Mouse (Mus musculus) midbrain, postnatal 0 days (tissue): ENCODE results near the gene Tmem251. TPM values are rescaled to one million over a fixed set of nuclear protein-coding genes. Genes with fewer than 3 reads are reported as not detected.
A peak's percentile ranks its signal among the peaks of the same experiment; 100 is the strongest.

Experiments
- ATAC-seq: fragments of 200-750 bp; cut with Nextera tagmentation; 2 replicates; pipeline ENCODE4 v1.8.0; 2017; ENCODE audit warnings: moderate number of reproducible peaks, mild to moderate bottlenecking, moderate TSS enrichment, moderate library complexity; ENCODE audit not compliant: low FRiP score
- DNase-seq: peaks from one replicate; pipeline ENCODE4 v3.0.0-alpha.2; 2015; ENCODE audit warnings: low spot score
- H3K27ac ChIP-seq: fragments of 300-500 bp; sonication (generic); 2 replicates; pipeline ENCODE4 v1.5.1; 2014; ENCODE audit warnings: low read depth, mild to moderate bottlenecking, low read length, mixed read lengths
- H3K27me3 ChIP-seq: fragments of 300-500 bp; sonication (generic); 2 replicates; pipeline ENCODE4 v1.6.1; 2014; ENCODE audit warnings: low read length, control low read depth, mixed read lengths; ENCODE audit not compliant: insufficient read depth
- H3K36me3 ChIP-seq: fragments of 300-500 bp; sonication (generic); 2 replicates; pipeline ENCODE4 v1.6.1; 2014; ENCODE audit warnings: low read length, control low read depth, mixed read lengths; ENCODE audit not compliant: insufficient read depth
- H3K4me1 ChIP-seq: fragments of 300-500 bp; sonication (generic); 2 replicates; pipeline ENCODE4 v1.6.1; 2014; ENCODE audit warnings: mild to moderate bottlenecking, control low read depth, antibody characterized with exemption, low read length, mixed read lengths; ENCODE audit not compliant: insufficient read depth
- H3K4me2 ChIP-seq: fragments of 300-500 bp; sonication (generic); 2 replicates; pipeline ENCODE4 v1.6.1; 2014; ENCODE audit warnings: low read depth, mild to moderate bottlenecking, low read length, mixed read lengths; ENCODE audit not compliant: poor library complexity, severe bottlenecking
- H3K4me3 ChIP-seq: fragments of 300-500 bp; sonication (generic); 2 replicates; pipeline ENCODE4 v1.5.1; 2014; ENCODE audit warnings: low read depth, mild to moderate bottlenecking, low read length, moderate library complexity
- H3K9ac ChIP-seq: fragments of 300-500 bp; sonication (generic); replicated peaks from 2 replicates; pipeline ENCODE4 v1.6.1; 2014; ENCODE audit warnings: mild to moderate bottlenecking, low read length, moderate library complexity, mixed read lengths; ENCODE audit not compliant: poor library complexity, severe bottlenecking
- H3K9me3 ChIP-seq: fragments of 300-500 bp; sonication (generic); 2 replicates; pipeline ENCODE4 v1.6.1; 2016; ENCODE audit warnings: low read length, control low read depth
- CTCF ChIP-seq: IDR thresholded peaks from 2 replicates; pipeline ENCODE4 v1.5.1; 2016; ENCODE audit warnings: antibody characterized with exemption, mild to moderate bottlenecking
- WGBS: fragments of 180-500 bp; shearing (Covaris S2); extraction: QIAGEN DNeasy Blood & Tissue Kit; methylation state at CpG from one replicate; pipeline ENCODE4 v1.1.7; 2014; 5-methylcytosine and 5-hydroxymethylcytosine counted together
- polyA plus RNA-seq: library from polyadenylated mRNA; unstranded; fragments of >200 nt; fragmentation: Nextera tagmentation; extraction: Ambion mirVana; gene quantifications from 2 replicates; pipeline ENCODE4 v1.2.1, GENCODE M21; 2015
- total RNA-seq: library from RNA; depleted of rRNA; stranded (reverse); fragments of >200 nt; gene quantifications from 2 replicates; pipeline ENCODE4 v1.2.3, GENCODE M21; 2014

The Tmem251 gene
- total and polyA plus RNA-seq, 2 experiments from 2014 or later = 6.2 to 11.9 TPM

DNA sequence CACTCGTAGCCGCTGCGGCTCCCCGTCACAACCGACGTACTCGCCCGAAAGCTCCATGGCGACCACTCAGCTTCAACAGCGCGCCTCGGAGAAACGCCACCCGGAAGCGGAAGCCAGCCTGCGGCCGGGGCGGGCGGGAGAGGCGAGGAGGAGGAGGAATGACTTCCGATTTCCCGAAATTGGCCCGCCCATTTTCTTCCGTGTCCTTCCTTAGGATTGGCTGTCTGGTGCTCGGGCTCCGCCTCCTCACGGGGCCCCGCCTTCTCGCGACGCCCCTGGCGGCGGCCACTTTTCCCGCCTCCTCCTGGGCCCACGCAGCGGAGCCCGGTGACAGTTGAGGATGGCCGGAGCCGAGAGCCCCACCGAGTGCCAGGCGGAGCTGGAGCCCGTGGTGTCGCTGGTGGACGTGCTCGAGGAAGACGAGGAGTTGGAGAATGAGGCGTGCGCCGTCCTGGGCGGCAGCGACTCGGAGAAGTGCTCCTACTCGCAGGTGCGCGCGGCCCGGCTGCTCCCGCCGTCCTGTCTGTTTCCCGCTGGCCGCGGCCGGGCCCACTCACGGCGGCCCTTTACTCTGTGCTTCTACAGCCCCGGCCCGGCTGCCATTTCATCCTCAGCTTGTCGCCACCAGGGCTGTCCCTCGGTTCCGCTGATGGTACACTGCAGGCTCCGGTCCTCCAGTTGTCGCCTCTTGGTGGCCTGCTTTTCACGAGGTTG is 14.3 kb downstream of the Tmem251 start, which contains the start of the genes Gm28051, Gon7 and Ubr7:
TSS of gene Gm28051 (minus strand) at position 77 of the 714 bp plus-strand sequence.
TSS of gene Gon7 (minus strand) at position 115 of the 714 bp plus-strand sequence.
TSS of gene Ubr7 (plus strand) at position 279 of the 714 bp plus-strand sequence.
- Histone ChIP-seq H3K27me3 (no peaks in the 10 kb centered on the region), H3K27ac (peak within 1 kb of the TSS; percentile 82), H3K9me3 (no peaks in the 10 kb centered on the region), H3K4me3 (peak within 1 kb of the TSS; percentile 85), H3K4me1 (peaks cover 9% of the 10 kb centered on the region), H3K4me2 (peak within 1 kb of the TSS; percentile 88), H3K9ac (peak within 1 kb of the TSS; percentile 75), H3K36me3 (0 out of 2 replicates have a peak, but pooled peaks cover 3% of the 10 kb centered on the region)
- under 1% methylated on average over 59 of the region's 73 CpGs for WGBS
- TF ChIP-seq CTCF = peak; percentile 67
- ATAC-seq (peak; percentile 98), DNase-seq (peak; percentile 97)

DNA sequence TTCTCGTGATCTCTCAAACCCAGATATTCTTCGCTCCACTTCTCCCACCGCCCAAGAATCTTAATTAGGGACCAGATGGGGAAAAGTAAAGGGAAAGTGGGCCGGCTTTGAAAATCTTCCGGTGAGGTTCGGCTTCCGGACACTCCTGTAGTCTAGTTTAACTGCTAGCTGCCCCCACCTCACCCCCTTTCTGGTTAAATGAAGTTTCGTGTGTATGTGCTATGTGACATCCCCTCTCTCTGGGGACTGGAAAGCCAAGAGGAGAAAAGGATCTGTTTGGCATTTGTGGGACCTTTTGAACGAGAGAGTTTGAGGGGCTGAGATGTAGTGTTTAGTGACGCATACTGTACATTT is 14.8 kb downstream of the Tmem251 start, which contains the start of gene Gm20604:
TSS of gene Gm20604 (minus strand) at position 270 of the 354 bp plus-strand sequence.
- DNase-seq (peak; percentile 34), ATAC-seq (no peak)
- Histone ChIP-seq H3K9ac (peak within 1 kb of the TSS; percentile 75), H3K27me3 (no peaks in the 10 kb centered on the region), H3K4me3 (peak within 1 kb of the TSS; percentile 85), H3K4me2 (peak within 1 kb of the TSS; percentile 88), H3K9me3 (no peaks in the 10 kb centered on the region), H3K36me3 (0 out of 2 replicates have a peak, but pooled peaks cover 3% of the 10 kb centered on the region), H3K27ac (peak within 1 kb of the TSS; percentile 82), H3K4me1 (peaks cover 9% of the 10 kb centered on the region)
- no peak for TF ChIP-seq CTCF
- under 1% methylated on average over 10 of the region's 10 CpGs for WGBS

DNA sequence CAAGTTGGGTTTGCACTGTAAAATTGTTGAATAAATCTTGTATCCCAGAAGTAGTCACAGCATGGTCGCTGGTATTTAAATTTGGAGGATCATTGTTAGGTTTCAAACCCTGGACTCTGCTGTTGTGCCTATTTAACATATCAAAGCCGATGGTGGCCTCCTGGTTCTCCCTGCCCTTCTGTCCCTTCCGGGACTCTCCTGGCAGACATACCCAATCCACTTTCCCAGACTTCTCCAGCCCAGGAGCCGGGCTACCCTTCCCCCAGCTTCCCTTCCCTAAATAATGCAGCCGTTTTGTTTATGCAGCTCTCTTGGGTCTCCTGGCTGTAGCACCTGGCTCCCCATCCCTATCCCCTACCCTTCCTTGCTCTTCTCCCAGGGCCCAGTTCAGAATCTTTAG is 15.4 kb downstream of the Tmem251 start:
- H3K4me1 ChIP-seq = peaks cover 9% of the 10 kb centered on the region
- WGBS = 1% methylated on average over 5 of the region's 5 CpGs
- no peaks in the 10 kb centered on the region for H3K27me3 ChIP-seq
- TF ChIP-seq CTCF = no peak
- H3K36me3 ChIP-seq = 0 out of 2 replicates have a peak, but pooled peaks cover 3% of the 10 kb centered on the region
- peak overlapping the region; percentile 75; the same call in 1 of the 2 replicates for H3K9ac ChIP-seq
- ATAC-seq = no peak
- H3K4me3 ChIP-seq = peak overlapping the region; percentile 85
- no peaks in the 10 kb centered on the region for H3K9me3 ChIP-seq
- H3K27ac ChIP-seq = no peak overlapping the region
- H3K4me2 ChIP-seq = peak overlapping the region; percentile 88
- no peak for DNase-seq

DNA sequence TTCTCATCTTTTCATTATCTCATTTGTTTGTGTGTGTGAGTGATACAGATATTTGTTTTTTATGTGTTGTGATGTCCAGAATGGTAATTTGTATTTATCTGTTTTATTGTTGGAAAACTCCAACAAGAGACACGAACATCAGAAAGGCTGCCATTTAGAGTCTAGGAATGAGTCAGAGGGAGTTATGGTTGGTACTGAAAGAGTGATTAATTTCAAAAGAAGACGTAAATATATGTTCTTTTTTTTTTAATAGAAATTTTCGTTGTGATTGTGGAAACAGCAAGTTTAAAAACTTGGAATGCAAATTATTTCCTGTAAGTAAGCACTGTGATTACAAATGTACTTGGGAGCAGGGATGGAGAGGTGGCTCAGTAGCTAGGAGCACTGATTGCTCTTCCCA is 18.1 kb downstream of the Tmem251 start:
- peaks cover 9% of the 10 kb centered on the region for H3K4me1 ChIP-seq
- 94% methylated on average over 3 of the region's 3 CpGs for WGBS

DNA sequence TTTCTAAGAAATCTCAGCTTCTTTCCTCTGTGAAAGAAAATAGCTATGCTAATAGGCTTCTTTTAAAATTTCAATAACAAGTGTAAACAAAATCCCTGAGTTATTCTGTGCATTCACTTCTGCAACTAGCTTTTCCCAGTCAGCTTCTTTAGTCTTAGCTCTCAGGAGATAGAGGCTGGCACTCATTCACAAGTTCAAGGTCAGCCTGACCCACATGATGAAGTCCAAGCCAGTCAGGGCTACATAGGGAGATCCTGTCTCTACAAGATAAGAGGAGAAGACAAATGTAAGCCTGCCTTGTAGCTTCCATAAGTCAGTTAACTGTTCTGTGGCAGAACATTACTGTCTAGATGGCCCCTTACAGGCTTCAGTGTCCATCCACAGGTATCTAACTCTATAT is 20.1 kb downstream of the Tmem251 start:
- TF ChIP-seq CTCF = no peak
- H3K9me3 ChIP-seq = no peaks in the 10 kb centered on the region

More for the DNA sequence above, 18.1 kb downstream of the Tmem251 start:
- no peaks in the 10 kb centered on the region for H3K27me3 ChIP-seq
- H3K4me2 ChIP-seq = no peak overlapping the region
- H3K27ac ChIP-seq = no peak overlapping the region
- no peak for TF ChIP-seq CTCF
- H3K4me3 ChIP-seq = no peak overlapping the region
- ATAC-seq (no peak), DNase-seq (no peak)
- H3K36me3 ChIP-seq = peaks cover 17% of the 10 kb centered on the region
- no peak overlapping the region for H3K9ac ChIP-seq
- no peaks in the 10 kb centered on the region for H3K9me3 ChIP-seq

DNA sequence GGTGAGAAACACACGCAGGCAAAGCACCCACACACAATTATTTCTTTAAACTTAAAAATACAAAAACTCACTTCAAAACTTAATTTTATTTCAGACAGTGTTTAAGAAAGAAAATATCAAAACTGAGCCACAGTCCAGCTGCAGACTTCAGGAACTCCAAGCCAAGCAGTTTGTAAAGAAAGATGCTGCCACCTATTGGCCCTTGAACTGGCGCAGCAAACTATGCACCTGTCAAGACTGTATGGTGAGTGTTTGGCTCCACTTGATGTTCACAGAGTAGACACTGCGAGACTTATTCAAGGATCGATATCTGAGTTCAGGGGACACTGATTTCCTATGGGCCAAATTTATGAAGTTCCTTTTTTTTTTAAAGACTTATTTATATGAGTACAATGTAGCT is 25.4 kb downstream of the Tmem251 start:
- DNase-seq = no peak

More for the DNA sequence above, 20.1 kb downstream of the Tmem251 start:
- DNase-seq = no peak
- H3K4me1 ChIP-seq = peaks cover 8% of the 10 kb centered on the region
- H3K36me3 ChIP-seq = peaks cover 34% of the 10 kb centered on the region
- H3K27ac ChIP-seq = no peak overlapping the region
- no peak for ATAC-seq
- H3K9ac ChIP-seq = no peak overlapping the region
- H3K4me2 ChIP-seq = no peak overlapping the region
- H3K4me3 ChIP-seq = no peak overlapping the region
- H3K27me3 ChIP-seq = no peaks in the 10 kb centered on the region

More for the DNA sequence above, 25.4 kb downstream of the Tmem251 start:
- peaks cover 67% of the 10 kb centered on the region for H3K36me3 ChIP-seq
- TF ChIP-seq CTCF = peak; percentile 55
- H3K27ac ChIP-seq = no peak overlapping the region
- no peak for ATAC-seq
- H3K4me1 ChIP-seq = no peaks in the 10 kb centered on the region
- H3K9me3 ChIP-seq = no peaks in the 10 kb centered on the region
- H3K4me3 ChIP-seq = no peak overlapping the region
- H3K9ac ChIP-seq = no peak overlapping the region
- WGBS = 93% methylated on average over 4 of the region's 4 CpGs
- H3K4me2 ChIP-seq = no peak overlapping the region
- H3K27me3 ChIP-seq = no peaks in the 10 kb centered on the region
